Mouse (Mus musculus) neural tube, embryonic 14.5 days (tissue): ENCODE data around the gene Crybg1. TPM values are rescaled to one million over a fixed set of nuclear protein-coding genes. Genes with fewer than 3 reads are reported as not detected.

Source experiments
- ATAC-seq: fragments of 200-750 bp; cut with Nextera tagmentation; 2 replicates; pipeline ENCODE4 v1.8.0; 2017; ENCODE audit warnings: low read depth, mild to moderate bottlenecking, moderate TSS enrichment, moderate library complexity
- H3K27ac ChIP-seq: fragments of 300-500 bp; sonication (generic); 2 replicates; pipeline ENCODE4 v1.5.1; 2014; ENCODE audit warnings: low read depth, mild to moderate bottlenecking, control low read depth, low read length, moderate library complexity, mixed read lengths
- H3K27me3 ChIP-seq: fragments of 300-500 bp; sonication (generic); 2 replicates; pipeline ENCODE4 v1.6.1; 2014; ENCODE audit warnings: low read length; ENCODE audit not compliant: control insufficient read depth, insufficient read depth
- H3K36me3 ChIP-seq: fragments of 300-500 bp; sonication (generic); 2 replicates; pipeline ENCODE4 v1.6.1; 2014; ENCODE audit warnings: low read length, mixed read lengths; ENCODE audit not compliant: control insufficient read depth, insufficient read depth
- H3K4me1 ChIP-seq: fragments of 300-500 bp; sonication (generic); 2 replicates; pipeline ENCODE4 v1.6.1; 2014; ENCODE audit warnings: low read length; ENCODE audit not compliant: control insufficient read depth, insufficient read depth
- H3K4me2 ChIP-seq: fragments of 300-500 bp; sonication (generic); 2 replicates; pipeline ENCODE4 v1.6.1; 2014; ENCODE audit warnings: mild to moderate bottlenecking, low read depth, low read length, control low read depth
- H3K4me3 ChIP-seq: fragments of 300-500 bp; sonication (generic); 2 replicates; pipeline ENCODE4 v1.5.1; 2014; ENCODE audit warnings: low read depth, low read length, control low read depth, mixed read lengths
- H3K9ac ChIP-seq: fragments of 300-500 bp; sonication (generic); replicated peaks from 2 replicates; pipeline ENCODE4 v1.6.1; 2014; ENCODE audit warnings: low read depth, mild to moderate bottlenecking, control low read depth, low read length, mixed read lengths
- H3K9me3 ChIP-seq: fragments of 300-500 bp; sonication (generic); 2 replicates; pipeline ENCODE4 v1.6.1; 2016; ENCODE audit warnings: low read length; ENCODE audit not compliant: control insufficient read depth
- WGBS: fragments of 180-500 bp; shearing (Covaris S2); extraction: QIAGEN DNeasy Blood & Tissue Kit; methylation state at CpG from one replicate; pipeline ENCODE4 v1.1.7; 2014; 5-methylcytosine and 5-hydroxymethylcytosine counted together
- polyA plus RNA-seq: library from polyadenylated mRNA; unstranded; fragments of >200 nt; fragmentation: Nextera tagmentation; extraction: Ambion mirVana; gene quantifications from 2 replicates; pipeline ENCODE4 v1.2.1, GENCODE M21; 2014

Gene Crybg1
- polyA plus RNA-seq, 1 experiment from 2014 or later, result 0.09 TPM

- Histone ChIP-seq H3K4me1 (no peaks in the 10 kb centered on the region), H3K4me3 (no peak overlapping the region), H3K27me3 (peaks cover 9% of the 10 kb centered on the region), H3K4me2 (no peak overlapping the region), H3K9ac (no peak overlapping the region), H3K36me3 (no peaks in the 10 kb centered on the region), H3K9me3 (no peaks in the 10 kb centered on the region), H3K27ac (no peak overlapping the region)
- ATAC-seq, result no peak
- WGBS, result 68% methylated on average over 9 of the region's 9 CpGs
Observed at GRCm38 (mm10) chr10:43998023-43998422, 150.6 kb downstream of the Crybg1 start.

GRCm38 (mm10) chr10:43997276-43997675, 151.4 kb downstream of the Crybg1 start:
- Histone ChIP-seq H3K9ac (no peak overlapping the region), H3K4me2 (no peak overlapping the region), H3K36me3 (no peaks in the 10 kb centered on the region), H3K4me3 (no peak overlapping the region), H3K27ac (no peak overlapping the region), H3K27me3 (peaks cover 2% of the 10 kb centered on the region), H3K4me1 (no peaks in the 10 kb centered on the region), H3K9me3 (no peaks in the 10 kb centered on the region)
- no peak for ATAC-seq
- 85% methylated on average over 10 of the region's 10 CpGs for WGBS

GRCm38 (mm10) chr10:43995858-43996650, 152.6 kb downstream of the Crybg1 start:
- WGBS, result 81% methylated on average over 10 of the region's 10 CpGs

GRCm38 (mm10) chr10:43993198-43993597, 155.5 kb downstream of the Crybg1 start:
- Histone ChIP-seq H3K9ac (no peak overlapping the region), H3K9me3 (no peaks in the 10 kb centered on the region), H3K4me3 (no peak overlapping the region), H3K27me3 (no peaks in the 10 kb centered on the region), H3K4me1 (no peaks in the 10 kb centered on the region), H3K36me3 (no peaks in the 10 kb centered on the region), H3K27ac (no peak overlapping the region), H3K4me2 (no peak overlapping the region)
- WGBS, result 11% methylated on average over 6 of the region's 6 CpGs
- no peak for ATAC-seq

More at GRCm38 (mm10) chr10:43995858-43996650, 152.6 kb downstream of the Crybg1 start:
- ATAC-seq, result no peak
- H3K27me3 ChIP-seq, result no peaks in the 10 kb centered on the region
- H3K9ac ChIP-seq, result no peak overlapping the region
- no peaks in the 10 kb centered on the region for H3K4me1 ChIP-seq
- H3K9me3 ChIP-seq, result no peaks in the 10 kb centered on the region
- no peaks in the 10 kb centered on the region for H3K36me3 ChIP-seq
- no peak overlapping the region for H3K27ac ChIP-seq
- H3K4me2 ChIP-seq, result no peak overlapping the region
- H3K4me3 ChIP-seq, result no peak overlapping the region

- no peak for ATAC-seq
- Histone ChIP-seq H3K4me3 (no peak overlapping the region), H3K9ac (no peak overlapping the region), H3K4me1 (no peaks in the 10 kb centered on the region), H3K9me3 (no peaks in the 10 kb centered on the region), H3K27ac (no peak overlapping the region), H3K27me3 (no peaks in the 10 kb centered on the region), H3K36me3 (no peaks in the 10 kb centered on the region), H3K4me2 (no peak overlapping the region)
- 88% methylated on average over 5 of the region's 5 CpGs for WGBS
Observed at GRCm38 (mm10) chr10:43992506-43992905, 156.1 kb downstream of the Crybg1 start.

GRCm38 (mm10) chr10:43991268-43991667, 157.4 kb downstream of the Crybg1 start:
- Histone ChIP-seq H3K4me1 (no peaks in the 10 kb centered on the region), H3K9me3 (no peaks in the 10 kb centered on the region), H3K36me3 (no peaks in the 10 kb centered on the region), H3K27me3 (no peaks in the 10 kb centered on the region), H3K27ac (no peak overlapping the region), H3K9ac (no peak overlapping the region), H3K4me2 (no peak overlapping the region), H3K4me3 (no peak overlapping the region)
- ATAC-seq, result no peak
- WGBS, result 95% methylated on average over 5 of the region's 5 CpGs

GRCm38 (mm10) chr10:43983866-43984265, 164.8 kb downstream of the Crybg1 start:
- no peak overlapping the region for H3K9ac ChIP-seq
- ATAC-seq, result no peak
- H3K4me2 ChIP-seq, result no peak overlapping the region
- H3K27me3 ChIP-seq, result no peaks in the 10 kb centered on the region
- WGBS, result 82% methylated on average over 2 of the region's 2 CpGs
- H3K9me3 ChIP-seq, result no peaks in the 10 kb centered on the region
- H3K4me1 ChIP-seq, result no peaks in the 10 kb centered on the region
- no peak overlapping the region for H3K27ac ChIP-seq
- no peak overlapping the region for H3K4me3 ChIP-seq
- H3K36me3 ChIP-seq, result no peaks in the 10 kb centered on the region

- H3K27ac ChIP-seq, result no peak overlapping the region
- WGBS, result 91% methylated on average over 5 of the region's 5 CpGs
- no peak overlapping the region for H3K9ac ChIP-seq
- no peak overlapping the region for H3K4me3 ChIP-seq
- no peaks in the 10 kb centered on the region for H3K4me1 ChIP-seq
- ATAC-seq, result no peak
- no peaks in the 10 kb centered on the region for H3K9me3 ChIP-seq
- no peaks in the 10 kb centered on the region for H3K27me3 ChIP-seq
- no peak overlapping the region for H3K4me2 ChIP-seq
- no peaks in the 10 kb centered on the region for H3K36me3 ChIP-seq
Observed at GRCm38 (mm10) chr10:43983241-43983640, 165.4 kb downstream of the Crybg1 start.

GRCm38 (mm10) chr10:43982470-43982869, 166.2 kb downstream of the Crybg1 start:
- no peak overlapping the region for H3K4me3 ChIP-seq
- 95% methylated on average over 6 of the region's 6 CpGs for WGBS
- H3K27me3 ChIP-seq, result no peaks in the 10 kb centered on the region
- no peaks in the 10 kb centered on the region for H3K9me3 ChIP-seq
- H3K27ac ChIP-seq, result no peak overlapping the region
- no peak overlapping the region for H3K9ac ChIP-seq
- no peak for ATAC-seq
- no peaks in the 10 kb centered on the region for H3K4me1 ChIP-seq
- H3K36me3 ChIP-seq, result no peaks in the 10 kb centered on the region
- no peak overlapping the region for H3K4me2 ChIP-seq
